Mouse (Mus musculus) frontal cortex, adult 2 months (tissue): ENCODE data around the gene Foxk1. TPM values are rescaled to one million over a fixed set of nuclear protein-coding genes. Genes with fewer than 3 reads are reported as not detected.

Experiments
- DNase-seq, 2 experiments: peaks; one replicate each; pipeline ENCODE4 v3.0.0; 2022; ENCODE audit warnings: low spot score in 1 of 2; ENCODE audit errors: extremely low spot score in 1 of 2
- polyA plus RNA-seq: library from polyadenylated mRNA; depleted of rRNA; stranded (reverse); fragments of >200 nt; gene quantifications from 2 replicates; pipeline ENCODE4 v1.2.3, GENCODE M21; 2012

The Foxk1 gene
- polyA plus RNA-seq, 1 experiment, result 19.1 TPM

DNA sequence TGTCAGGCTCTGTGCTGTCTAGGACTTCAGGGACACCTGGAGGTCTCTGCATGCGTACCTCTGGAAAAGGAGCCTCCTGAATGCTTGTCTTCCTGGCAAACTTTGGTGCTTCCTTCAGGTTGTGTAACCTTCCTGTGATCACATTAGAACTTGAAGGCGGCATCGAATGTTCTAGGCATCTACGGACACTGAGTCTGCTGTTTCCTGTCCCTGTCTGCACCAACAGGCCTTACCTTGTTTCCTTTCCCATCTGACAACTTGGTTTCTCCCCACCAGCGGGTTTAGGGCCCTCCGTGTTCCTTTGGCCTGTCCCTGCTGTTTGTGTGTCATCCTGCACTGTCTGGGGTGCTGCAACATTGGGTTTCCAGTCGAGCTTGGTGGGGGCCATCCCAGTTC lies 40.7 kb downstream of the Foxk1 start:
- no peak for DNase-seq

DNA sequence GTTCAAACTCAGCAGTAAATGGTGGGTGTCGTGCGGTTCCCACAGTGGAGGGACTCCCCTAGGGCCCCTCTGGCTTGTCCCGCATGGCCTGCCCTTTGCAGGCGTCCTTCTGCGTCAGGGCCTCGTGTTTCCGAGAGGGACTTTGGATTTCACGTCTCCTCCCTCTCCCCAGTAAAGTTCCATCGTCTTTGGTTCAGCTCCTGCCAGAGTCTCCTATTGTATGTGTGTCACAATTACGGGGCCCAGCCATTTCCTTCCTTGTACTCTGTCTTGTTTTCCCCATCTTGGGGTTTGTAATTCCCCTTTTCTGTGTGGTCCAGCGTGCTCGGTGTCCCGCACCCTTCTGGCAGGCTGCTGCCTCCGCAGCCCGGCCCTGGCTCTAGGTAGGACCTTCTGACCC lies 42.2 kb downstream of the Foxk1 start:
- no peak for DNase-seq

DNA sequence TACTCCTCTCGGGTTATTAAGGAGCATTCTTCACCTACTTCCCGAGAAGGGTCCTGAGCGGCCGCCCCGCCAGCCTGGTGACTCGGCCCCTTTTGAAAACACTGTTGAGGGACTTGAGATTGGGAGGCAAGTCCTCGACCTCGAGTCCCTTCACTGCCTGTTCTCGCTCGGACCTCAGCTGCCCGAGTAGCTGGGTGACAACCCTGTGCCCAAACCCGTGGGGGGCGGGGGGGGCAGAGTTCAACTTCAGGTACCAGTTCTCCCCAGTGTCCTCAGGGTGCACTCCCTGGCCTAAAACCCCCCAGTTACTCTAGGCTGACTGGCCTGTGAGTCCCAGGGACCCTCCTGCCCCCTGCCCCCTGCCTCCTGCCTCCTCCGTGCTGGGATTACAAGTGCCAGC lies 42.7 kb downstream of the Foxk1 start:
- no peak for DNase-seq

DNA sequence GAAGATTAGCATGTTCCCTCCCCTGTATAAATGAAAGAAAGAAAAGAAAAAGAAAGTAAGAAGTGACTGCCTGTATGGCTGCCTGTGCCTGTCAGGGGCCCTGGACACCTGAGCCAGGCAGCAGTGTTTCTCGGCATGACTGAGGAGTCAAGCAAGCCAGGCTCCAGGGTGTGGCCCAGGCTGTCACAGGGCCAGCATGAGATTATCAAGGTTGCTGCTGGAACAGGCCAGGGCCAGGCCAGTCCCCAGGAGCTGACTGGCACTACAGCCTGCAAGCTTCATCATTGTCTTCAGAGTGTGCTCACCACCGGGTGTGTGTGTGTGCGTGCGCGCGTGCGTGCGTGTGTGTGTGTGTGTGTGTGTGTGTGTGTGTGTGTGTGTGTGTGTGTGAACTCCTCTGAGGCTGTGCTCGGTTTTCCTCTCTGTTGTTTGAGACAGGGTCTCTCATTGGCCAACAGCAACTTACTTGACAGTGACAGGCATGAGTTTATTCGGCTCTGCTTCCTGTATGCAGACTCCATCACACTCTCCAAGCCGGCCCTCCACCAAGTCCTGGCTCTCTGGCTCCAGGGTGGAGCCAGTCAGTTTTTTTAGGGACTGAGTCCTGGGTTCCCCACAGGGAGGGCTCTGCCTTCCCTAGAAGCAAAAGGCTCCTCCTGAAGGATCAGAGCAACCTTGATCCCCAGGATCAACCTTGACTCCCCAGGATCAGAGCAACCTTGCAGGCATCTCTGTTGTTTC lies 43.7 kb downstream of the Foxk1 start:
- DNase-seq, result no peak

DNA sequence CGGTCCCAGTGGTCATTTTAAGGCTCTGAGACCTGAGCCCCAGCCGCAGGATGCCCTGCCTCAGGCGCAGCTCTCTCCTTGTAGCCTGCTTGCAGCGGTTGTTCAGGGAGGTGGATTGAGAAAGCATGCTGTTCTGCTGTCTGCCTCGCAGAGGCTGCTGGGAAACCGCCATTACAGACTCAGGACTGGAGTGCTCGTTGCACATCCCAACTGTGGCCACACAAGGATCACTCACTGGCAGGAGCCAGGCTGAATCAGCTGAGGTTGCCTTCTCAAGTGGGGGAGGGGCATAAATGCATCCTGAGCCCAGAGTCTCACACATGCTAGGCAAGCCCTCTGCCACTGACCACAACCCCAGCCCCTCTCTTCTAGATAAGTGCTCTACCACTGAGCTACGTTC lies 44.4 kb downstream of the Foxk1 start:
- no peak for DNase-seq

DNA sequence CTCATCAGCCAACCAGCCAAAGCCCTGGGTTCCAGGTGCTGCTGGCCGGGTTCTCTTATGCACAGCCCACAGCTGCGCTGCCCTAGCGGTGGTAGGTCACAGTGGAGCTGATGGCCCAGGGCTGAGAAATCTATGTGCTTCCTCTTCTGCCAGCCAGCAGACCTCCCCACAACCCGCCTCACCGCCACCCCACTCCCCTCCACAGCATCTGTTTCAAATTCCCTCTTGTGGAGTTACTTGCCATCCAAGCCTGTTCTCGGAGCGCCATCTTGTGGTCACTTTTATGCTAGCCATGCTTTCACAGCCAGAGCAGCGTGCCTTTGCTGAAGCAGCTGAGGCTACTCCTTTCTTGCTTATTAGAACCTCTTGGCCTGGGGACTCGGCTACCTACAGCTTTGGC lies 46.8 kb downstream of the Foxk1 start:
- peak; percentile 71 to 98 for DNase-seq

DNA sequence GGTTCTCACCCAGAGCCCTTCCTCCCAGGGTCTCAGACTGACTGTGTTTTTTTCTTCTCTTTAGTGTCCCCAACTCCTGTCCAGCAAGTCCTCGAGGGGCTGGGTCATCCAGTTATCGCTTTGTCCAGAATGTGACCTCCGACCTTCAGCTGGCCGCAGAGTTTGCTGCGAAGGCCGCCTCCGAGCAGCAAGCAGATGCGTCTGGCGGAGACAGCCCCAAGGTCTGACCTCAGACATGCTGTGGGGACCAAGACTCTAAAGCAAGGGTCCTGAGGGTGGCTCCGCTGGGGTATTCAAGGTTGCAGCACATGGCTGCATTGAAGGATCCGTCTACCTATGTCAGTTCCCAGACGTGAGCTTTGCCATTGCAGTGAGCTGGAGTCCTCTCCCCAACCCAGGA lies 47.3 kb downstream of the Foxk1 start:
- DNase-seq, result no peak

DNA sequence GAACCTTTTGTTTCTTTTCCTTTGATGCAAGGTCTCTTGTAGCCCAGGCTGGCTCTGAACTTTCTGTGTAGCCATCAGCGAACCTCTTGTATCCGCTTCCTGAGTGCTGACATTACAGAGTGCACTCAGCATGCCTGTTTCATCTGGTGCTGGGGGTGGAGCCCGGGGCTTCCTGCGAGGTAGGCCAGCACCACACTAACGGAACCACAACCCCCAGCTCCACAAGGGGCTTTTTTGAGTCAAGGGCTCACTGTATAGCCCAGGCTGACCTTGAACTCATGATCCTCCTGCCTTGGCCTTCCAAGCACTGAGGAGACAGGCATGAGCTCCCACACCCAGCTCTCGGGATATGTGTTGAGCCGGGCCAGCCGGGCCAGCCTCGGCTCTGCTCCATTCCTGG lies 49.5 kb downstream of the Foxk1 start:
- no peak for DNase-seq

DNA sequence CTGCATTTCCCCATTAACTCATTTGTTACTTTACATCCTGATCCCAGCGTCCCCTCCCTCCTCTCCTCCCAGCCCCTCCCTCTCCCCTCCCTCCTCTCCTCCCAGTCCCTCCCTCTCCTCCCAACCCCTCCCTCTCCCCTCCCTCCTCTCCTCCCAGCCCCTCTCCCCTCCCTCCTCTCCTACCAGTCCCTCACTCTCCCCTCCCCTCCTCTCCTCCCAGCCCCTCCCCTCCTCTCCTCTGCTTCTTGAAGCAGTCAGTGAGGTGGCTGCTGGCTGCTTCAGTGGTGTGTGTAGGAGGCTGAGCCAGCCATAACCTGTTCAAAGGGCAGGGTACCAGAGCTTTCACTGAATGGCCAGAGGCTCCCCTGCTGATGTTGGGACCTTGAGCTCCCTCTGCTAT lies 50.5 kb downstream of the Foxk1 start:
- no peak for DNase-seq

DNA sequence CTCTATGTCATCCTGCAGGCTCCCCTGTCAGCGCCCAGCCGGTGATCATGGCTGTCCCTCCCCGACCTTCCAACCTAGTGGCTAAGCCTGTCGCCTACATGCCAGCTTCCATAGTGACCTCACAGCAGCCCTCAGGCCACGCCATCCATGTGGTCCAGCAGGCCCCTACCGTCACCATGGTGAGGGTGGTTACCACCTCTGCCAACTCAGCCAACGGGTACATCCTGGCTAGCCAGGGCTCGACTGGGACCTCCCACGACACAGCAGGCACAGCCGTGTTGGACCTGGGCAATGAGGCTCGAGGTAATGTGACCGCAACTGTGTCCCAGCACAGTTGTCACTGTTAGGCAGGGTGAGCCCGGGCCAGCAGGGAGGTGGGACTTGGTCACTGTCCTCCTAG lies 52.4 kb downstream of the Foxk1 start:
- DNase-seq, result no peak

DNA sequence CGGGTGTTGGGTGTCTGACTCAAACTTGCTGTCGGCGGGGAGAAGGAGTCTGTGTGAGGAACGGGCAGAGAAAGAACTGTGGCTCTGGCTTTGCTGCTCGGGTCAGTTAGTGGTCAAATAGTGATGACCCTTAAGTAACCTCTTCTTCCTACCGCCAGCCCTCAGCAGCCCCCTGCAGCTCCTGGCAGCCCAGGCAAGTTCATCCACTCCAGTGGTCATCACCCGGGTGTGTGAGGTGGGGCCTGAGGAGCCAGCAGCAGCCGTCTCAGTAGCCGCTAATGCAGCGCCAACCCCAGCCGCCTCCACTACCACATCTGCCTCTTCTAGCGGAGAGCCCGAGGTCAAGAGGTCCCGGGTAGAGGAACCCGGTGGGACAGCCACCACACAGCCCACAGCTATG lies 55.0 kb downstream of the Foxk1 start:
- no peak for DNase-seq

DNA sequence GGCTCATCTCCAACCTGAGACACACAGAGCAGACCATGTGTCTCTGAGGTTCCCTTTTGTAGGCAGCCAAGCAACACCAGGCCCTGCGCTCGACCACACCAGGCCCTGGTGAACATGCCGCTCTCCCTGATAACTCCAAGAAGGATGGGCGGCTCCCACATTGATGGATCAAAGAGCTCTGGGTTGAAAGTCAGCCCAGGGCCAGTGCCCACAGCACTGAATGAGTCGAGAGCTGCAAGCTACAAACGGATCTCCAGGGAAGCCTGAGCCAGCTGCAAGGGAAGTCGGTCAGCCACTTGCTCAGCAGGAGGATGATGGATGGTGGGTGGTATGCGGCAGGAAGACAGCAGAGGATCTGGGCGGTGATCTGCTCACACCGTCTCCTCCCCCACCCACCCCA lies 56.0 kb downstream of the Foxk1 start:
- peak in 1 of 2 experiments; percentile 54 for DNase-seq

DNA sequence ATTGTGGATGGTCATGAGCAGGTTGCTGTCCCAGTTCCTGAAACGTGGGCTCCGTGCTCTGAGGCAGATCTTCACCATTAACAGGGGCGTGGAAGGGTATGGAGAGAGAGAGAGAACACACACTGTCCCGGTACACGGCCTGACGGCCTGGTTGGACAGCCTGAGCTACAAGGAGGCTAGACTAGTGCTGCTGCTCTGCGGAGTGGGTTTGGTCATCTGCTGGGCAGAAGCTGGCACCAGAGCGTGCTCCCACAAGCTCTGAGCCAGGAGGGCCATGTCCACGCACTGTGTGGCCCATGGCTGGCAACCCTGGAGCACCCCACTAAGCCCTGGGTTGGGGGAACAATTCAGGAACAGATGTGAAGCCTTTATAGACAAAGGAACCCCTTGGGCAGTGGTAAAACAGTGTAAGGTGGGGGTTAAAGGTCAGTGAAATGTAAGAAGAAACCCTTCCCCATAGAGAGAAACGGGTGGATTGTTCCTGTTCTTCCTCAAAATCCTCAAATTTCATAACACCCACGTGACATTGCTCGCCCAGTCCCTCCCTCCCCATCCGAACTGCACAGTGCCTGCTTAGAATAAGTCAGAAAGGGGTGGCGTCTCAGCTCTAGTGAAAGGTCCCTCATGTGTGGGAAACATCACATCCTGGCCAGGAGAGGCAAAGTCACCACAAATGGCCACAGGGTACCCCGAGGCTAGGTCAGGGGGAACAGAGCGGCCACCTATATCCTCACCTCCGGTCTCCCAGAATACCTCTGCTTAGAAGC lies 57.7 kb downstream of the Foxk1 start:
- peak in 1 of 2 experiments; percentile 63 for DNase-seq

DNA sequence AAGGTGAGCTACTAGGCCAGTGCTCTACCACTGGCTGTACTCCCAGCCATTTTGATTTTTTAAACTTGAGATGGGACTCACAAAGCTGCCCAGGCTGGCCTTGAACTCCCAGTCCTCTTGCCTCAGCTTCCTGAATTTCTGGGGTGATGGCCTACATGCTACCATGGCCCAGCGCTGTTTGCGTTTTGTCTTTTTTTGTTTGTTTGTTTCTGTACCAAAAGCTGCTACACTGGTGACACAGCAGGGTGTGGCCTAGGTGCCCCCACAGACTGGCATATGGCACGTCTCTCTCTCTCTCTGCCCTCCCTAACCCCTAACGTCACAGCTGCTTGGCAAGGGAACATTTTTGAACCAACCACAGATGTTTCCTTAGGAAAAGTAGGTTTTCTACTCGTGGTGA lies 58.5 kb downstream of the Foxk1 start:
- no peak for DNase-seq

DNA sequence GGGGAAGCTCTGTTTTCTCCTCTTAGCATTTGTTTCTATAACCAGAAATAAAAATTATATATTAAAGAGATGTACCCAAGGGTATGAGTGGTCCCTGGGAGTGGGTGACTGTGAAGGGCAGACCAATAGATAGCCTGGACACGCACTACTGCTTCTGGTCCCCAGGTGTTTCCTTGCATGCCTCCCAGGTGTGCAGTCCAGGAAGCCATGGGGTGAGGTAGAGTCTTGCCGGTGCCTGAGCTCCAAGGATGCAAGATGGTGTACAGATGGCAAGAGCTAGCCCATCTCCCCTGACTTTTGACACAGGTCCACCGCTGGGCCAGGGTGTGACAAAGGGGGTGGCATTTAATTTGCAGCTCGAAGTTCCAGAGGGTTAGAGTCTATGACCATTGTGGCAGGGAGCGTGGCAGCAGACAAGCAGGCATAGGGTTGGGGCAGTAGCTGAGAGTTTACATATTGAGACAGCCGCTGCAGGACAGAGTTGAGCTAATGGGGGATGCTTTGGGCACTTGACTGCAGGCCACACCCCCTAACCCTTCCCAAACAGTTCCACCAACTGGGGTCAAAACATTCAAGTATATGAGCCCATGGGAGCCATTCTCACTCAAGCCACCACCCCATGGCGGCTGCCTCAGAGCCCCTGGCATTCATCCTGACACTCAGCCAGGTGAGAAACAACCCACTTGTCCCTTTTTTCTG lies 60.8 kb downstream of the Foxk1 start:
- no peak for DNase-seq

DNA sequence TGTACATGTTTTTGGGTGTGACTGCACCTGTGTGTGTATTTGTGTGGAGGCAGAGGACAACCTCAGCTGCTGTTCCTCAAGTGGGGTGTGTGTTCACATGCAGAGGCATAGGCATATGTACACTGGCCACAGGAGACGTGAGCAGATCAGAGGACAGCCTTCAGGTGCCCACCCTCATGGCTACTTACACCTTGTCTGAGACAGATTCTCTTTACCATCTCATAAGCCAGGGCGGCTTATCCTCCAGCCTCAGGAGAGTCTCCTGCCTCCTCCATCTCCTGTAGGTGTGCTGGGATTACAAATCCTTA lies 61.3 kb downstream of the Foxk1 start:
- no peak for DNase-seq

DNA sequence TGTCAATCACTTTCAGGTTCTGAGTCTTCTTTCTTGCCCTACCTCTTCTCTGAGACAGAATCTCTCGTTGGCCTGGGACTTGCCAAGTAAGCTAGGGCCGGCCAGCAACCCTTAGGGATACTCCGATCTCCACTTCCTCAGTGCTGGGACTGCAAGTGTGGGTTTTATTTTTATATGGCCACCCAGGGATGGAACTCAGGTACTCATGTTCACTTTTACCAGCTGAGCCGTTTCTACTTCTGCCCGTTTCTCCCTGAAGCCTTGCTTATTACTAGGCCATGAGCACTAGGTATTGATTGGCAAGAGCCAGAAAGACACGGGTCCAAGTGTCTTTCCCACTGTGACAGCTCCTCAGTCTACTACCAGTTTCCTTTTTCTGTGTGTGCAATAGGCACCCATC lies 61.7 kb downstream of the Foxk1 start:
- DNase-seq, result no peak

DNA sequence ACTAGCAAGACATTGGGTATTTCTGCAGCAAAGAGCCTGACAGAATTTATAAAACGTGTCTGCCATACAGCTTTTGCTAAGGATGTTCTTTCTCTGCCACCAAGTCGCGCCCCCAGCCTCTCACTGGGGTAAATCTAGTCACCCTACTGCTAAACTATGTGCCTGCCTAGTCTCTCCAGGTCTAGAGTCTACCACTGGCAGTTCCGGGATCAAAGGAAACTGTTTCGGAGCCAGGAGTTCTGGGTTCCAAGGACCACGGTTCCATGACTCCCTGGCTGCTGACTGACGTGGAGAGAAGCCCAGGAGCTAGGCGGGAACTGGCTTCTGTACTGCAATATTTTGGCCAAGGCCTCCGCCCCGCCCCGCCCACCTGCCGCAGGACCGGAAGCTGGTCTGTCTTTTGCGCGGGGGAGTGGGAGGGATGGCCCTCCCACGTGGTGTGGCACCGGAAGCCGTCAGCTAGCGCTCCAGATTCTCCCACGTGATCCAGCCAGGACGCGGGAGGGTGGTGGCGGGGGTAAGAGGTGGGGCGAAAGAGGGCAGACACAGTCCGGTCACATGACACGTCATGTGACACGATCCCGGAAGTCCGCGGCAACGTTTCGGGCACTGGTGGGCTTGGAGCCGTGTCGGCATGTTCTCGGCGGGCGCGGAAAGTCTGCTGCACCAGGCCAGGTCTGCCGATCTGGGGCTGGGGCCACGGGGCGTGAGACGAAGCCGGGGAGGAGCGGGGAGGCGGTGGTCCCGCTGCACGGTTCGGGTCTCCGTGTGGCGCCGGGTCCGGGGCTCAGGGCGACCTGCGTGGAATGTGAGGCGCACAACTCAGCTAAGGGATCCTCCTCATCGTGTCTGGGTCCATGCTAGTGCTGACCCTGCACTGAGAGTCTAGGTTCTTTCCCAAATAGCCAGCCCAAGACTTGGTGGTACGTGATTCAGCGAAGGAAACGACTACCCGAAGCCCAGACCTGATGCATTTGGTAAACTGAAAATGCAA lies 62.5 kb downstream of the Foxk1 start, which contains the start of gene Ap5z1:
Gene Ap5z1 (plus strand): TSS at position 484 of the 994 bp plus-strand sequence.
- DNase-seq, result peak; percentile 88 to 91

DNA sequence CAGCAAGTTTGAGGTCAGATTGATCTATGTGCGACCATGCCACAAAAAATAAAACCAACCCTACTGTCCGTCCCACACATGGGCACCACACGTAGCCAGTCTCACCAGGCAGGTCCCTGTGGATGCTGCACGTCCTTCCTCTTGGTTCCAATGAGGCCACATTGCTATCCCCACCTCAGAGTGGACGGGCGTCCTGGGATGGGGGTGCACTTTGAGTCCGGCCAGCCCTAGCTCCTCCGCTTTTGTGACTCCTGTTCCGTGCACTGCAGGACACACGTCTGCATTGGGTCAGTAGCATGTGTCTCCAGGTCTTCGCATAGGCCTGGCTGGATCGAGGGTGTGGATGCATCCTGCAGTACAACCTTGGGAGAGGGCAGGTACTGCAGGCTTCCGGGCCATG lies 67.1 kb downstream of the Foxk1 start:
- DNase-seq, result no peak

DNA sequence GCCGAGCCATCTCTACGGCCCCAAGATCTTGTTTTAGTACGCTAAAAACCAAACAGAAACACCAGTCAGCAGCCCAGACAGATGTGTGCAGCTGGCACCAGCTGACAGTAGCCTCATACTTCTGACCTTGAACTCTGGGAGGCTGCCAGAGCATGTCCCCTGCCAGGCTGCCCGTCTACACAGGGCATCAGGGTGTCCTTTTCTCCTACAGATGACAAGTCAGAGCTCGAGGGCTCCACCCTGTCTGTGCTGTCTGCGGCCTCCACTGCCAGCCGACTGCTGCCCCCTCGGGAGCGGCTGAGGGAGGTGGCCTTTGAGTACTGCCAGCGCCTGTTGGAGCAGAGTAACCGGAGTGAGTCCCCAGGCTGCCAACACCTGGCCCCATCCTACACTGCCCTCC lies 68.5 kb downstream of the Foxk1 start:
- no peak for DNase-seq

DNA sequence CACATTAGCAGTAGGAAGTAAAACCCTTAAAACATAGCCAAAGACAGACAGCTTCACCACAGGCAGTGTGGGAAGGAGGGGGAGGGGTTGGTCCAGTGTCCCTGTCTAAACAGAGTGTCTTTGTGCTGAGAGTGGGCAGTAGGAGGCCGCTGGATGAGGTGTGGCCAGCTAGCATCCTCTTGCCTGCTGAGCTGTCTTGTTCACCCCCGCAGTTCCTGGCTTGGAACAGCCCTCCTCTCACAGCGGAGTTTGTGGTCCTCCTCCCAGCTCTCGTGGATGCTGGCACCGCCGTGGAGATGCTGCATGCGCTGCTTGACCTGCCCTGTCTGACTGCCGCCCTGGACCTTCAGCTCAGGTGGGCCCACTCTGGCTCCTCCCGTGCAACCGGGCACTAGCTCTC lies 72.4 kb downstream of the Foxk1 start:
- peak; percentile 60 to 73 for DNase-seq
